ENCODE assay signal across 8 mouse cellular contexts in the genomic region with DNA sequence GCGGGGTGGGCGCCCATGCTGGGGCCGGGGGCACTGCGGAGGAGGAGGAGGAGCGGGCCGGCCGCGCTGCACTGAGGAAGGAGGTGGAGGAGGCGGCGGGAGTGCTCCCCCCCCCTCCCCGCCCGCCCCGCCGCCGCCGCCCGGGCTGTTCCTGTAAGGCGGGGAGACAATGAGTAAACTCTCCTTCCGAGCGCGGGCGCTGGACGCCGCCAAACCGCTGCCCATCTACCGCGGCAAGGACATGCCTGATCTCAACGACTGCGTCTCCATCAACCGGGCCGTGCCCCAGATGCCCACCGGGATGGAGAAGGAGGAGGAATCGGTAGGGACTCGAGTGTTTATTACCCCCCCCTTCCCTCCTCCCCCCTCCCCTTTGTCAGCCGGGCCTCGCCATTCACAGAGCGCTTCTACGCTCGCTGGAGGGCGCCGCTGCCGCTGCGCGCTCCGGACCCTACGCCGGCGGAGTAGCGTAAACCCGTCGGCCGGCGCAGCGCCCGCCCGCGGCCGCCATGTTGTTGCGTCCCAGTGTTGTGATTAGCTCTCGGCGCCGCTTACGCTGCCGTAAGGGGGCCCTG. TPM values are rescaled to one million over a fixed set of nuclear protein-coding genes. Genes with fewer than 3 reads are reported as not detected.
DNase-seq lines count a peak whose midpoint lies in the region; ATAC-seq and TF ChIP-seq lines count a peak whose summit lies in the region.

No protein-coding gene starts in this region.

- no peaks in the 10 kb centered on the region for H3K9me3 ChIP-seq in heart, embryonic 10.5 days
- no peaks in the 10 kb centered on the region for H3K9me3 ChIP-seq in kidney, embryonic 15.5 days (replicated peaks)
- no peaks in the 10 kb centered on the region for H3K9me3 ChIP-seq in stomach, embryonic 14.5 days (ENCODE audit: control insufficient read depth, low read depth, low read length)

- H3K27ac ChIP-seq in heart, embryonic 10.5 days, result peak overlapping the region; percentile 100
- H3K27ac ChIP-seq in kidney, embryonic 15.5 days, result peak overlapping the region; percentile 99
- peak overlapping the region; percentile 99 for H3K27ac ChIP-seq in stomach, embryonic 14.5 days (ENCODE audit: low read length)

- TF ChIP-seq CTCF in C2C12 (IDR thresholded peaks at IDR 0.05; ENCODE audit: control insufficient read depth, insufficient read depth, insufficient read length), result peak; percentile 30

- ATAC-seq in erythroblast, adult 5-6 weeks (replicated peaks; ENCODE audit: low FRiP score, poor library complexity, severe bottlenecking), result peak; percentile 81
- peak; percentile 87 for ATAC-seq in kidney, embryonic 15.5 days (replicated peaks; ENCODE audit: low FRiP score)
- peak; percentile 69 for ATAC-seq in monocyte, adult 5-6 weeks (replicated peaks; ENCODE audit: insufficient number of reproducible peaks, low FRiP score, low TSS enrichment, poor library complexity, severe bottlenecking)
- peak; percentile 88 for ATAC-seq in stomach, embryonic 14.5 days (ENCODE audit: insufficient number of reproducible peaks, insufficient read depth, low FRiP score, low read depth)

- peaks cover 47% of the 10 kb centered on the region for H3K79me2 ChIP-seq in C2C12 (ENCODE audit: control insufficient read depth, insufficient read depth)

- peaks cover 44% of the 10 kb centered on the region for H3K79me3 ChIP-seq in C2C12 (ENCODE audit: low read depth)

- WGBS in heart, embryonic 10.5 days, result under 1% methylated on average over 45 of the region's 64 CpGs
- WGBS in kidney, embryonic 15.5 days, result 1% methylated on average over 34 of the region's 64 CpGs
- under 1% methylated on average over 48 of the region's 64 CpGs for whole genome bisulfite sequencing in stomach, embryonic 14.5 days

- DNase-seq in brain, adult 2 months (ENCODE audit: low read depth, low spot score), result peak; percentile 98
- DNase-seq in heart, embryonic 10.5 days (ENCODE audit: low spot score), result peak; percentile 95
- DNase-seq in liver, result peak; percentile 91

- peaks cover 10% of the 10 kb centered on the region; the same call in 1 of the 2 replicates for H3K4me1 ChIP-seq in heart, embryonic 10.5 days
- peaks cover 21% of the 10 kb centered on the region for H3K4me1 ChIP-seq in kidney, embryonic 15.5 days
- no peaks in the 10 kb centered on the region for H3K4me1 ChIP-seq in stomach, embryonic 14.5 days (ENCODE audit: control insufficient read depth, insufficient read depth, low read length)

- H3K36me3 ChIP-seq in C2C12 (ENCODE audit: control insufficient read depth, insufficient read depth), result no peaks in the 10 kb centered on the region
- no peaks in the 10 kb centered on the region for H3K36me3 ChIP-seq in heart, embryonic 10.5 days
- H3K36me3 ChIP-seq in kidney, embryonic 15.5 days, result no peaks in the 10 kb centered on the region
- H3K36me3 ChIP-seq in stomach, embryonic 14.5 days (ENCODE audit: control insufficient read depth, insufficient read depth, low read length), result no peaks in the 10 kb centered on the region

- peak overlapping the region; percentile 85 for H3K4me2 ChIP-seq in kidney, embryonic 15.5 days
- H3K4me2 ChIP-seq in stomach, embryonic 14.5 days (replicated peaks; ENCODE audit: low read depth, low read length), result peak overlapping the region; percentile 63; the same call in 1 of the 2 replicates

- peak overlapping the region; percentile 89 for H3K4me3 ChIP-seq in C2C12 (ENCODE audit: insufficient read depth, poor library complexity, severe bottlenecking)
- H3K4me3 ChIP-seq in heart, embryonic 10.5 days, result peak overlapping the region; percentile 91
- H3K4me3 ChIP-seq in kidney, embryonic 15.5 days (replicated peaks), result peak overlapping the region; percentile 89
- peak overlapping the region; percentile 91 for H3K4me3 ChIP-seq in stomach, embryonic 14.5 days (ENCODE audit: low read depth, low read length)

- peak overlapping the region; percentile 96 for H3ac ChIP-seq in C2C12 (ENCODE audit: control insufficient read depth, insufficient read length, low read depth)

- peak overlapping the region; percentile 89 for H3K9ac ChIP-seq in kidney, embryonic 15.5 days
- H3K9ac ChIP-seq in stomach, embryonic 14.5 days (replicated peaks; ENCODE audit: low read depth, low read length), result peak overlapping the region; percentile 93

- H3K27me3 ChIP-seq in C2C12 (ENCODE audit: control insufficient read depth, insufficient read depth, insufficient read length), result no peaks in the 10 kb centered on the region
- H3K27me3 ChIP-seq in heart, embryonic 10.5 days (ENCODE audit: insufficient read depth, poor library complexity, severe bottlenecking), result no peaks in the 10 kb centered on the region
- H3K27me3 ChIP-seq in kidney, embryonic 15.5 days, result peaks cover 5% of the 10 kb centered on the region; the same call in 1 of the 2 replicates
- H3K27me3 ChIP-seq in stomach, embryonic 14.5 days (ENCODE audit: control insufficient read depth, insufficient read depth, low read length), result no peaks in the 10 kb centered on the region

TF ChIP-seq in C2C12, 6 proteins besides CTCF, POLR2A, EP300 and RAD21:
- TF ChIP-seq MAX (IDR thresholded peaks at IDR 0.05) (peak; percentile 19), MYOD1 (IDR thresholded peaks at IDR 0.05; ENCODE audit: control insufficient read depth, insufficient read length, low read depth) (no peak), CEBPB (IDR thresholded peaks at IDR 0.05; ENCODE audit: low read depth) (no peak), USF1 (IDR thresholded peaks at IDR 0.05; ENCODE audit: low read depth) (no peak)

RNA-seq across cellular contexts. Expression of a gene that starts 0.4 kb away (rescaled TPM):
- polyA plus RNA-seq in C2C12 (2012; fragmentation: generic; extraction: Trizol), result 5.3 TPM
- total RNA-seq in erythroblast, adult 5-6 weeks (2015; ENCODE audit: low replicate concordance), result 10.2 and 11.9 TPM in 2 replicates
- total RNA-seq in erythroblast, adult 5-6 weeks (2017; ENCODE audit: low replicate concordance), result 20.6 and 27.3 TPM in 2 replicates
- polyA plus RNA-seq in heart, embryonic 10.5 days (2016; fragmentation: Nextera tagmentation; extraction: Ambion mirVana), result 4.8 and 5.4 TPM in 2 replicates
- 6.8 and 7.9 TPM in 2 replicates for polyA plus RNA-seq in kidney, embryonic 15.5 days (2015; fragmentation: Nextera tagmentation; extraction: Ambion mirVana)
- 69.8 to 74.7 TPM (median 71.6 TPM) in 3 replicates for total RNA-seq in monocyte, adult 5-6 weeks (2017)
- 12.9 and 13.8 TPM in 2 replicates for polyA plus RNA-seq in stomach, embryonic 14.5 days (2014; fragmentation: Nextera tagmentation; extraction: Ambion mirVana)

Comparison
In these comparisons a context has a peak if more than half of its experiments do, and no peak if none do; other contexts are left out.
1. Peak in every context shown above with its lines: DNase-seq, ATAC-seq, H3K4me3 ChIP-seq and H3K27ac ChIP-seq.